Mouse (Mus musculus): Measurements from ENCODE around the gene Klk15.
"Not testable (repeated sequence)": the region's sequence is repeated elsewhere in the genome, so short reads cannot be mapped to it uniquely, and the experiment has no call there.

Gene Klk15

DNA sequence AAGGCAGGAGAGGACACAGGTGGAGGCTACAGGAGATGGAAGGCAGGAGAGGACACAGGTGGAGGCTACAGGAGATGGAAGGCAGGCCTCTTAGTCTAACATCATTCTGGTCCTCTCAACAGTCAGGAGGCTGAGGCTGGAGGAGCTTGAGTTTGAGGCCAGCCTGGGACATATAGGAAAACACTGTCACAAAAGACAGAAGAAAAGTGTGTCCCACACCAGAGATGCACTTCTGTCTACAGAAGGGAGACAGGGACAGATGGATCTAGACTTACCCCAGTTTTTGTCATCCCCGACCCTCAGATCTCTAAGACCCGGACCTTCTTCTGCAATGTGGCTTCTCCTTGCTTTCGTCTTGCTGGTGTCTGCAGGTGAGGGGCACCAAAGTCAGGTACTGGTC, at the start of gene Klk15:
TSS of gene Klk15 (plus strand) at position 301 of the 400 bp plus-strand sequence.
- DNase-seq, result no peak

GRCm38 (mm10) chr7:43891365-43891764, 42.2 kb upstream of the Klk15 start:
- no peak for DNase-seq

- DNase-seq, result no peak
Observed at GRCm38 (mm10) chr7:43891788-43892187, 41.8 kb upstream of the Klk15 start.

- DNase-seq, result peak; percentile 91
Observed at GRCm38 (mm10) chr7:43894836-43895235, 38.7 kb upstream of the Klk15 start.

GRCm38 (mm10) chr7:43914821-43915220, 18.7 kb upstream of the Klk15 start:
- DNase-seq, result peak; percentile 4

GRCm38 (mm10) chr7:43918426-43918825, 15.1 kb upstream of the Klk15 start:
- no peak for DNase-seq

DNA sequence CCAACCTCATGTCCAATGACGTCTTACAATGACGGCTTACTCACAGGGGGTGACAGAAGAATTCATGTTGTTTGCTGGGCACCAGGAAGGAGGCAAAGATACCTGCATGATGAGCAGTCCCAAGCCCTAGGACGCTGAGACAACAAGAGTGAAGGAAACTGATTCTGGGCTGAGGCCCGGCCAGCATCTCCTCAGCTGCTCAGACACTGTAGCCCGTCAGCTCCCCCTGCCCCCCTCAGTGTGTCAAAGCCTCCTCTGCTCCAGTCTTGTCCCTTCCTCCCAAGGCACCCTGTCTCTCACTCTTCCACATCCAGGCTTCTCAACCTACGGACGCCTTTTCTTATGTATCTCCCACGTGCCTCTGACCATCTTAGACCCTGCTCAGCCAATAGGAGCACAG, 14.7 kb upstream of the Klk15 start:
- DNase-seq, result no peak

DNA sequence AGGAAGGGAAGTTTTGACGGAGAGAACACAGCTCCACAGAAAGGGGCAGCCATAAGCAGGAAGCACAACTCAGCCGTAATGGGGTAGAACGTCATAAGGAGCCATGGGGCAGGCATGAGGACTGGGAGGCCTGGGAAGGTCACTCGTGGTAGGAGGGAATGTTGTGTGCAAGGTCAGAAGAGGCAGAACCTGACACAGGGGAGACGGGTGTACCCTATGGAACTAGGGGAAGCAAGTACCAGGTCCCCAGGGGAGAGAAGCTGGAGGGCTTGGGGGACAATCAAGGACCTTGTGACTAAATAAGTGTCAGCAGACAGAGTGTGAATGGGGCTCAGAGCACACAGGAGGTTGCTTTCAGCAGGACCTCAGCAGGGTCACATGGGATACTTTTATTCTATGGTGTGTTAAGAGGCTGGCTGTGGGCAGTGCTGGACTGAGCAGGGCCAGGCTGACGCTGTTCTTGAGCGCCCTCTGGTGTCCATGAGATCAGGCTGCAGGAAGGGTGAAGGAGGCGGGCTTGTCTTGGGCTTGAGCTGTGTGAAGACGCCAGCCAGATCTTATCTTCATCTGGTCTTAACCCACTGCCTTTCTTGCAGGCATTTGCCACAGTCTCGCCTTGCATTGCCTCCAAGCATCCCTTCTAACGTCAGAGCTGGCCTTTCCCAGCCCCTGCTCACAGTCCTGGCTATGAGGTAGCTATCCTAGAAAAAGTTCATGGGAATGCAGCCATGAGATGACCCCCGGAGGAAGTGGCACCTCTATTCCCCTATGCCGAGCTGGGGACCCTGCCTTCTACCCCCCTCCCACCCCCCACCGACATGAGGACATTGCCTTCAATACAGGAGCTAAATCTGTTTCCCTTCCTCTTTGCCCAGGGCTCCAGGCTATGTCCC, 13.7 kb upstream of the Klk15 start:
- DNase-seq, result peak; percentile 76

DNA sequence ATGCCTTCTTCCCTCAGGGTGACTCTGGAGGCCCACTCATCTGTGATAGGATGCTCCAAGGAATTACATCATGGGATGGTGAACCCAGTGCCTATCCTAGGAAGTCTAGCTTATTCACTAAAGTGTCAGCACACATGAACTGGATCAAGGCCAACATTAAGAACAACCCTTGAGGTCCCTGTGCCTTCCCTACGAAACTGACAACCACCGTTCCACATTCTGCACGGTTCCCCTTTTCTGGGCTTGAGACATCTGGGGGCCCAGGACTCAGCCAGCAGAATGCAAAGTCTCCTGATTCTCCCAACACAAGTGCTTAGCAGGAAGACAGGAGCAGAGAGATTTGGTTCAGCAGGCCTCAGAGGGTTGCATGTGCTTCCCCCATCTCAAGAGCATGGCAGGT, 13.0 kb upstream of the Klk15 start:
- DNase-seq, result peak; percentile 13

DNA sequence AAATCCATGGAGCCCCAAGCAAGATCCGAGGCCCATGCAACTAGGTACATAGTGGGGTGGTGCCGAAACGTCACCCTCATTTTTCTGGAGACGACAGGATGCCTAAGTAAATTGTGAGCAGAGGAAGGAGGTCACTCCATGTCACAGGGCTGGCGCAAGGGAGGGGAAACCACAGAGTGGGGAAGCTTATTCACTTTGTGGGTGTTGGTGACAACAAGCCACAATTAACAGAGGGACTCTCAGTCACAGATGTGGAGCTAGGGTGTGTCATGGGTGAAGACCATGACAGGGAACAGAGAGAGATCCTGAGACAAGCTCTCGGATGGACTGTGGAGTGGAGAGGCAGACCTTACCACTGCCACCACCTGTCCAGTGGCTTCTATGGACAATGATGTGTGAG, 12.5 kb upstream of the Klk15 start:
- DNase-seq, result peak; percentile 8

- no peak for DNase-seq
Observed at GRCm38 (mm10) chr7:43921941-43922340, 11.6 kb upstream of the Klk15 start.

DNA sequence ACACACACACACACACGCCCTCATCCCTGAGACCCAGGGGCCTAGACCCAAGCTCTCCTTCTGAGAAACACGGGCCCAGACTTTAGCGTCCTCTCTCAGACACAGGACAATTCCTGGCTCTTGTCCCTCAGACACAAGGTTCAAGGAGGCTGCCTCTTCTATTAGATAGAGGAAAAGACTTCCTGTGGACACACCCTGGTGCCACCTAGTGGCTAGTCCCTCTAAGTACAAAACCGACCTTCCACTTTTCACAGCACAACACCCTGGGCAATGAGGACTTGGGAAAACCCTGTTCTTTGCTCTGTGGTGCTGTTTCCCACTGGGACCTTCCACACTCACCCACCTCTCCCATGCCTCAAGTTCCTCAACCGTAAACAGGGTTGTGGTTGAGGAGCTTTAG, 7.6 kb upstream of the Klk15 start:
- DNase-seq, result no peak

- DNase-seq, result peak; percentile 37
Observed at GRCm38 (mm10) chr7:43928521-43928920, 5.0 kb upstream of the Klk15 start.

DNA sequence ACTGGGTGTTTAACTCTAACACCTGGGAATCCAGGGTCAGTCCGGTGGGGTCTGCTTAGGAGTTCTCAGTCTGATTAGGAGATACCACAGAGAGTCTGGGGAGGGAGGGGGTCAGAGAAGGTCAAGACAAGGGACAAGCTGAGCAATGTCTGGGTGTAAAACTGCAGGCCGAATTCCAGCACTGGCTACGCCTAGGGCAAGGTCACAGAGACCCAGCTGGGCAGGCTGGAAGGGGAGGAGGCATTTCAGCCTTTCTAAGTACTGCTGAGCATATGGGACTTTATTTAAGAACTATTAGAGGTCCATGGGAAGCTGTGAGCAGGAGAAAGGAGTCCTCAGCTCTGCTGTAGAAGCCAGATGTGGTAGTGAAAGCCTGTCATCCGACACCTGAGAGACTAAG, 1.2 kb upstream of the Klk15 start:
- no peak for DNase-seq

- DNase-seq, result no peak
Observed at GRCm38 (mm10) chr7:43934747-43935146, 1.2 kb downstream of the Klk15 start.

GRCm38 (mm10) chr7:43936551-43936950, 3.0 kb downstream of the Klk15 start:
- DNase-seq, result no peak

DNA sequence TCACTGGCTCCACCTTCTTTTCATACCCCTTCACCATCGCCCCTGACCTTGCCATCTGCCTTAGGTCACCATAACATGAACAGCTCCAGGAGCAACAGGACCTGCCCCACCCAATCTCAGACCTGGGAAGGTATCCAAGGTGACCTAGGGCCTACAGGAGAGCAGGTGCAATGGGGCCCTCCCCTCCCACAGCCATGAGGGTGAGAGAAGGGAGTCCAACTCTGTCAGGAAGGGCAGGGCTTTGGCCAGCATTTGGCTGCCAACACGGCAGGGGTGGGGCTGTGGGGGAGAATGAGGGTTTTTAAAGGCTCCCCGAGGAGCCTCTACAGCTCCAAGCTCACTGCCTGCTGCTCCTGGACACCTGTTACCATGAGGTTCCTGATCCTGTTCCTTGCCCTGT, 8.8 kb downstream of the Klk15 start:
- not testable (repeated sequence) for DNase-seq

DNA sequence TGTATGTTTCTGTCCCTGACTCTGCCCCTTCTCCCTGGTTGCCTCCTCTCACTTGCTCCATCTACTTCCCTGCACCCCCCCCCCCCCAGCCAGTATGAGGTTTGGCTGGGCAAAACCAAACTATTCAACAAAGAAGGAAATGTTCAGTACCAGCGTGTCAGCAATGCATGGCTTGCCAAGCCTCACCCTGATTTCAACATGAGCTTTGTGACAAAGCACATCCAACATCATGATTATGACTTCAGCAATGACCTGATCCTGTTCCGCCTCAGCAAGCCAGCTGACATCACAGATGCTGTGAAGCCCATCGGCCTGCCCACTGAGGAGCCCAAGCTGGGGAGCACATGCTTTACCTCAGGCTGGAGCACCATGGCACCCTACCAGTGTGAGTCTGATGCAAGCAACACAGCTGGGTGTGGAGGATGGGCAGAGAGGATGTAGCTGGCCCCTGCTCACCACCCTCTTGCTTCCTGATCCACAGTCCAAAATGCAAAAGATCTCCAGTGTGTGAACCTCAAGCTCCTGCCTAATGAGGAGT, 11.3 kb downstream of the Klk15 start:
- DNase-seq, result no peak

- DNase-seq, result no peak
Observed at GRCm38 (mm10) chr7:43950364-43950763, 16.8 kb downstream of the Klk15 start, which contains the start of gene Klk1b8. Gene Klk1b8 (plus strand): TSS chr7:43950664.

GRCm38 (mm10) chr7:43952703-43953102, 19.2 kb downstream of the Klk15 start:
- DNase-seq, result no peak

- DNase-seq, result no peak
Observed at GRCm38 (mm10) chr7:43966451-43966850, 32.9 kb downstream of the Klk15 start, which contains the start of gene Klk1b1. Gene Klk1b1 (plus strand): TSS chr7:43966751.

DNA sequence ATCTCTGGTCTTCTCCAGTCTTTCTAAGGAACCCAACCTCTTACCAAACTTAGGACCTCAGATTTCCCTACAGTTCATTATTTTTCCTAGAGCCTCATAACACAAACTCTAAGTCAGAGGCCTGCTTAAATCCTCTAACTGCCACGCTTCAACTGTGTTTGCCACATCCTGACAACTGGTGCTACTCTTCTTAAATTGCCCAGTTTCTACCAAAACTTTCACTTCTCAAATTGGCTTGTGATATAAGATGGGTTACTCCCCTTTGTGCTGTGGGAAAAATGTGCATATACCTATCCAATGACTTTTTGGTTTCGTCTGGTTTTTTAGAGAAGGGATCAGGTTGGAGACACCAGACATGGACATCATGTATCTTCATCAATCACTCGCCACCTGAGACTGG, 33.5 kb downstream of the Klk15 start:
- DNase-seq, result no peak

DNA sequence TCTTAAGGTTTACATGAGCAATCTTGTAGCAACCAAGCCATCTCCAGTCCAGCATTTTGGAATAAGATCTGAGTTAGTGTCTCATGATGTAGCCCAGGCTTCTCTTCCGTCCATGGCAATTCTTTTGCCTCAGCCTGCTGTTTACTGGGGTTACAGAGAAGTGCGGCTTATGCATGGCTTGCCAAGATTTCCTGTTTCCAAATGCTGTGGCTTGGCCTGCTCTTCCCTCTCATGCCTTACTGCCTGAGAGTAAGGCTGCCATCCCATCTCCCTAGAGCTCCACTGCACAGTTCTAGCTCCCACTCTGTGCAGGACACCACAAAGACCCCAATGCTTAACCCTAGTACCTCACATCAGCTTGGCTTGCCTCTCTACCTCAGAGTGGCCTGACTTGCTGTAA, 34.1 kb downstream of the Klk15 start:
- no peak for DNase-seq

DNA sequence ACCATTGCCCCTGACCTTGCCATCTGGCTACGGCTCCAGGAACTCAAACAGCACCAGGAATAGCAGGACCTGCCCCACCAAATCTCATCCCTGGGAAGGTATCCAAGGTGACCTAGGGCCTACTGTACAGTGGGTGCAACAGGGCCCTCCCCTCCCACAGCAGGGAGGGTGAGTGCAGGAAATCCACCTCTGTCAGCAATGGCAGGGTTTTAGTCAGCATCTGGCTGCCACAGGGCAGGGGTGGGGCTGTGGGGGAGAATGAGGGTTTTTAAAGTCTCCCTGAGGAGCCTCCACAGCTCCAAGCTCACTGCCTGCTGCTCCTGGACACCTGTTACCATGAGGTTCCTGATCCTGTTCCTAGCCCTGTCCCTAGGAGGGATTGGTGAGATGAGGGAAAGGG, 42.2 kb downstream of the Klk15 start, which contains the start of gene Klk1b9:
TSS of gene Klk1b9 (plus strand) at position 301 of the 400 bp plus-strand sequence.
- DNase-seq, result not testable (repeated sequence)
